Mouse (Mus musculus): ENCODE data around the gene Tmem14a.

- TF ChIP-seq CTCF (IDR thresholded peaks at IDR 0.05; ENCODE audit: control insufficient read depth, insufficient read depth, low read length) (no peak), POLR2A (IDR thresholded peaks at IDR 0.05; ENCODE audit: borderline replicate concordance, control insufficient read depth, low read depth, low read length) (no peak)
Observed at GRCm38 (mm10) chr1:21231744-21232464, 13.5 kb downstream of the Tmem14a start.

All from bone marrow, adult 2 months (tissue).